Mouse (Mus musculus): ENCODE results near the gene Gm21083. TPM values are rescaled to one million over a fixed set of nuclear protein-coding genes. Genes with fewer than 3 reads are reported as not detected.

Gene Gm21083
- 1.3 TPM for polyA plus RNA-seq (2014; fragmentation: Illumina TruSeq; extraction: RNeasy Lipid Tissue Mini Kit (QIAGEN cat#74804); ENCODE audit: low read depth, low replicate concordance)

GRCm38 (mm10) chr5:15577033-15577432 lies at the start of gene Gm21083:
Gm21083 (plus strand) TSS chr5:15577333.

GRCm38 (mm10) chr5:15529122-15529521 lies 48.0 kb upstream of the Gm21083 start, which contains the start of gene Gm21190:
Gm21190 (minus strand) TSS chr5:15529222.

GRCm38 (mm10) chr5:15618764-15619163 lies 41.6 kb downstream of the Gm21083 start, which contains the start of gene Speer4d:
Speer4d (plus strand) TSS chr5:15619064.

Other genes with a start within 250 kb of the Gm21083 start
- not detected for gene Gm21149, start 100.8 kb upstream of the Gm21083 start, polyA plus RNA-seq (2014; fragmentation: Illumina TruSeq; extraction: RNeasy Lipid Tissue Mini Kit (QIAGEN cat#74804); ENCODE audit: low read depth, low replicate concordance)
- gene Gm21190, start 48.1 kb upstream of the Gm21083 start, polyA plus RNA-seq (2014; fragmentation: Illumina TruSeq; extraction: RNeasy Lipid Tissue Mini Kit (QIAGEN cat#74804); ENCODE audit: low read depth, low replicate concordance), result 2.9 TPM
- gene Speer4d, start 41.7 kb downstream of the Gm21083 start, polyA plus RNA-seq (2014; fragmentation: Illumina TruSeq; extraction: RNeasy Lipid Tissue Mini Kit (QIAGEN cat#74804); ENCODE audit: low read depth, low replicate concordance), result 1.6 TPM
- gene 4930572O03Rik, start 79.7 kb downstream of the Gm21083 start, polyA plus RNA-seq (2014; fragmentation: Illumina TruSeq; extraction: RNeasy Lipid Tissue Mini Kit (QIAGEN cat#74804); ENCODE audit: low read depth, low replicate concordance), result not detected
- not detected for gene Speer4c, start 136.9 kb downstream of the Gm21083 start, polyA plus RNA-seq (2014; fragmentation: Illumina TruSeq; extraction: RNeasy Lipid Tissue Mini Kit (QIAGEN cat#74804); ENCODE audit: low read depth, low replicate concordance)